Mouse (Mus musculus) cortical plate, adult 2 months (tissue): ENCODE data around the gene Sema5b.

Source experiments
- CTCF ChIP-seq: fragments of 200-500 bp; IDR thresholded peaks from 2 replicates; pipeline ENCODE4 v1.5.1; 2011; ENCODE audit warnings: mild to moderate bottlenecking, control low read depth, low read length; ENCODE audit not compliant: insufficient read depth; ENCODE audit errors: extremely low read depth
- POLR2A ChIP-seq: fragments of 200-500 bp; IDR thresholded peaks from 2 replicates; pipeline ENCODE4 v1.6.1; 2011; ENCODE audit warnings: mild to moderate bottlenecking, low read length, control low read depth; ENCODE audit not compliant: insufficient read depth; ENCODE audit errors: extremely low read depth

GRCm38 (mm10) chr16:35603729-35604522 lies 63.0 kb downstream of the Sema5b start:
- no peak for TF ChIP-seq CTCF
- TF ChIP-seq POLR2A: no peak
